23 mouse cellular contexts compared by ENCODE assay signal in genomic region chr10:75499791-75500190, GRCm38 (mm10). TPM values are rescaled to one million over a fixed set of nuclear protein-coding genes. Genes with fewer than 3 reads are reported as not detected.
DNase-seq lines count a peak whose midpoint lies in the region; ATAC-seq and TF ChIP-seq lines count a peak whose summit lies in the region.
"Had no signal": no experiment of that assay in that cellular context is flagged by ENCODE, and none has a peak within 500 bp of the region (broad histone marks: within the 10 kb centered on the region; RNA-seq: fewer than 3 reads in every experiment).

No protein-coding gene starts in this region.

- H3K27ac ChIP-seq in liver, adult 2 months (replicated peaks; ENCODE audit: insufficient read depth, low read depth, low read length), result peak overlapping the region; percentile 58
- H3K27ac ChIP-seq in liver, embryonic 13.5 days, result peak overlapping the region; percentile 47; the same call in 1 of the 2 replicates
- H3K27ac ChIP-seq: embryonic facial prominence, embryonic 10.5 days; heart, adult 2 months; hindbrain, embryonic 15.5 days; kidney, postnatal 0 days; midbrain, embryonic 12.5 days; neural tube, embryonic 15.5 days had no signal

- 0 out of 2 replicates have a peak, but pooled peaks cover 2% of the 10 kb centered on the region for H3K9me3 ChIP-seq in erythroblast, embryonic 14.5 days (ENCODE audit: control insufficient read depth, low read length)
- no peaks in the 10 kb centered on the region; the same call in 1 of the 2 replicates for H3K9me3 ChIP-seq in liver, embryonic 13.5 days (replicated peaks)
- H3K9me3 ChIP-seq: hindbrain, embryonic 15.5 days; midbrain, embryonic 12.5 days; neural tube, embryonic 15.5 days had no signal

- no peak for TF ChIP-seq CTCF in liver, adult 2 months (IDR thresholded peaks at IDR 0.05; ENCODE audit: low read depth, low read length)

- WGBS in liver, adult 2 months, result 55% methylated on average over 3 of the region's 3 CpGs
- 48% methylated on average over 3 of the region's 3 CpGs for WGBS in liver, embryonic 13.5 days (ENCODE audit: insufficient replicate concordance)

- H3K79me2 ChIP-seq in liver, adult 2 months (ENCODE audit: control insufficient read depth, insufficient read depth, low read length), result no peaks in the 10 kb centered on the region

- H3K4me2 ChIP-seq in liver, embryonic 13.5 days, result peak overlapping the region; percentile 48
- H3K4me2 ChIP-seq: hindbrain, embryonic 15.5 days; midbrain, embryonic 12.5 days; neural tube, embryonic 15.5 days had no signal

- no peak for ATAC-seq in erythroblast, adult 5-6 weeks (replicated peaks; ENCODE audit: low FRiP score, poor library complexity, severe bottlenecking)
- peak; percentile 13; the same call in 1 of the 2 replicates for ATAC-seq in liver, embryonic 13.5 days (ENCODE audit: low read depth)

- H3K4me1 ChIP-seq in erythroblast, embryonic 14.5 days (ENCODE audit: control insufficient read depth), result peaks cover 16% of the 10 kb centered on the region
- peaks cover 30% of the 10 kb centered on the region for H3K4me1 ChIP-seq in liver, adult 2 months (ENCODE audit: control insufficient read depth, insufficient read depth, low read length)
- H3K4me1 ChIP-seq in liver, embryonic 13.5 days (replicated peaks), result peaks cover 19% of the 10 kb centered on the region
- H3K4me1 ChIP-seq: embryonic facial prominence, embryonic 10.5 days; hindbrain, embryonic 15.5 days; midbrain, embryonic 12.5 days; neural tube, embryonic 15.5 days had no signal

- no peaks in the 10 kb centered on the region for H3K27me3 ChIP-seq in erythroblast, embryonic 14.5 days (ENCODE audit: control insufficient read depth)
- no peaks in the 10 kb centered on the region for H3K27me3 ChIP-seq in liver, adult 2 months (ENCODE audit: control insufficient read depth, insufficient read depth, low read length)
- no peaks in the 10 kb centered on the region for H3K27me3 ChIP-seq in liver, embryonic 13.5 days
- H3K27me3 ChIP-seq: hindbrain, embryonic 15.5 days; midbrain, embryonic 12.5 days; neural tube, embryonic 15.5 days had no signal

- peak overlapping the region; percentile 19 for H3K4me3 ChIP-seq in erythroblast, embryonic 14.5 days (replicated peaks)
- H3K4me3 ChIP-seq in liver, adult 2 months (ENCODE audit: insufficient read depth, low read depth, low read length), result no peak overlapping the region
- H3K4me3 ChIP-seq in liver, embryonic 13.5 days (replicated peaks), result 0 out of 2 replicates have a peak overlapping the region, but pooled peaks have one; percentile 10
- H3K4me3 ChIP-seq: embryonic facial prominence, embryonic 10.5 days; heart, adult 2 months; hindbrain, embryonic 15.5 days; midbrain, embryonic 12.5 days; neural tube, embryonic 15.5 days had no signal

- H3K36me3 ChIP-seq in erythroblast, embryonic 14.5 days (ENCODE audit: control insufficient read depth), result peaks cover 30% of the 10 kb centered on the region
- H3K36me3 ChIP-seq in liver, adult 2 months (ENCODE audit: control insufficient read depth, insufficient read depth, low read length), result peaks cover 4% of the 10 kb centered on the region; the same call in 1 of the 2 replicates
- peaks cover 27% of the 10 kb centered on the region for H3K36me3 ChIP-seq in liver, embryonic 13.5 days
- H3K36me3 ChIP-seq: embryonic facial prominence, embryonic 10.5 days; hindbrain, embryonic 15.5 days; midbrain, embryonic 12.5 days; neural tube, embryonic 15.5 days had no signal

- TF ChIP-seq POLR2A in liver, adult 2 months (IDR thresholded peaks at IDR 0.05; ENCODE audit: extremely low read depth, insufficient read depth, low read length), result no peak

- no peak for DNase-seq in liver, adult 2 months (ENCODE audit: extremely low read depth, low read depth, low spot score)
- no peak for DNase-seq in liver
- no peak for DNase-seq in liver, embryonic 13.5 days
- no peak for DNase-seq in kidney, postnatal 25 days
- DNase-seq in gastrocnemius, postnatal 4 days (ENCODE audit: low spot score in 2 of 2), result no peak
- no peak for DNase-seq in ovary, postnatal 36 days (ENCODE audit: low spot score)
- DNase-seq: adrenal gland, adult 2 months; cerebellum, adult 11-12 months; cerebellum, postnatal 10 days; gastrocnemius, postnatal 25 days; heart, adult 2 months; kidney, adult 11 months; lung, adult 2 months; lung, postnatal 14 days; right cerebral cortex, postnatal 14 days; spleen, adult 18-20 months had no signal

- peak overlapping the region; percentile 32 for H3K9ac ChIP-seq in liver, adult 2 months (ENCODE audit: low read depth, low read length)
- H3K9ac ChIP-seq in liver, embryonic 13.5 days, result peak overlapping the region; percentile 37; the same call in 1 of the 2 replicates
- H3K9ac ChIP-seq: hindbrain, embryonic 15.5 days; midbrain, embryonic 12.5 days; neural tube, embryonic 15.5 days had no signal

RNA-seq across cellular contexts. Expression of gene Snrpd3, which starts 17.6 kb away (rescaled TPM):
- polyA plus RNA-seq in erythroblast, embryonic 14.5 days (2012), result 2.6 and 3.9 TPM in 2 replicates
- 13.4 and 19.6 TPM in 2 replicates for total RNA-seq in erythroblast, adult 5-6 weeks (2015; ENCODE audit: low replicate concordance)
- 17.9 and 18.8 TPM in 2 replicates for total RNA-seq in erythroblast, adult 5-6 weeks (2017; ENCODE audit: low replicate concordance)
- total RNA-seq in liver, adult 2 months (2014; rRNA removed), result 26.6 and 29.1 TPM in 2 replicates
- polyA plus RNA-seq in liver, adult 2 months (2012; rRNA removed), result 12.5 and 21.0 TPM in 2 replicates
- 109 and 141 TPM in 2 replicates for polyA plus RNA-seq in liver, embryonic 13.5 days (2015; fragmentation: Nextera tagmentation; extraction: Ambion mirVana)
- total RNA-seq in gastrocnemius, postnatal 4 days (2021), result 100 to 1,000 TPM; 103 to 106 TPM

RNA-seq across cellular contexts. Expression of gene Gucd1, which starts 18.0 kb away (rescaled TPM):
- polyA plus RNA-seq in erythroblast, embryonic 14.5 days (2012), result 14.0 and 14.8 TPM in 2 replicates
- 94.3 and 113 TPM in 2 replicates for total RNA-seq in erythroblast, adult 5-6 weeks (2015; ENCODE audit: low replicate concordance)
- total RNA-seq in erythroblast, adult 5-6 weeks (2017; ENCODE audit: low replicate concordance), result 180 and 191 TPM in 2 replicates
- total RNA-seq in liver, adult 2 months (2014; rRNA removed), result 115 and 138 TPM in 2 replicates
- 162 and 166 TPM in 2 replicates for polyA plus RNA-seq in liver, adult 2 months (2012; rRNA removed)
- polyA plus RNA-seq in liver, embryonic 13.5 days (2015; fragmentation: Nextera tagmentation; extraction: Ambion mirVana), result 48.7 and 50.4 TPM in 2 replicates
- total RNA-seq in gastrocnemius, postnatal 4 days (2021), result 10 to 100 TPM; 39.5 to 39.9 TPM
